Mouse (Mus musculus): ENCODE data around the gene Psmd9. TPM values are rescaled to one million over a fixed set of nuclear protein-coding genes. Genes with fewer than 3 reads are reported as not detected.

Psmd9 gene
- polyA plus RNA-seq, 1 experiment: 36.3 TPM

GRCm38 (mm10) chr5:123235731-123236130 lies 66.5 kb downstream of the Psmd9 start:
- Histone ChIP-seq H3K4me1 (ENCODE audit: control insufficient read depth, insufficient read depth, low read length) (peaks cover 5% of the 10 kb centered on the region), H3K27ac (ENCODE audit: control insufficient read depth, insufficient read depth, low read depth, low read length) (no peak overlapping the region), H3K36me3 (ENCODE audit: control insufficient read depth, insufficient read depth, low read length) (peaks cover 2% of the 10 kb centered on the region), H3K4me3 (ENCODE audit: control insufficient read depth, low read depth, low read length) (no peak overlapping the region), H3K27me3 (ENCODE audit: control insufficient read depth, insufficient read depth, low read length) (no peaks in the 10 kb centered on the region)
- TF ChIP-seq POLR2A (IDR thresholded peaks at IDR 0.05; ENCODE audit: control insufficient read depth, low read depth, low read length): no peak
- TF ChIP-seq CTCF (IDR thresholded peaks at IDR 0.05; ENCODE audit: control insufficient read depth, insufficient read depth, insufficient replicate concordance, low read depth, low read length): peak; percentile 62; the same call in 1 of the 2 replicates

GRCm38 (mm10) chr5:123236426-123236825 lies 67.2 kb downstream of the Psmd9 start:
- H3K4me3 ChIP-seq (ENCODE audit: control insufficient read depth, low read depth, low read length): no peak overlapping the region
- peaks cover 2% of the 10 kb centered on the region for H3K36me3 ChIP-seq (ENCODE audit: control insufficient read depth, insufficient read depth, low read length)
- TF ChIP-seq CTCF (IDR thresholded peaks at IDR 0.05; ENCODE audit: control insufficient read depth, insufficient read depth, insufficient replicate concordance, low read depth, low read length): no peak
- no peak for TF ChIP-seq POLR2A (IDR thresholded peaks at IDR 0.05; ENCODE audit: control insufficient read depth, low read depth, low read length)

GRCm38 (mm10) chr5:123239501-123239900 lies 70.3 kb downstream of the Psmd9 start:
- H3K27me3 ChIP-seq (ENCODE audit: control insufficient read depth, insufficient read depth, low read length): no peaks in the 10 kb centered on the region
- H3K27ac ChIP-seq (ENCODE audit: control insufficient read depth, insufficient read depth, low read depth, low read length): no peak overlapping the region
- H3K4me3 ChIP-seq (ENCODE audit: control insufficient read depth, low read depth, low read length): no peak overlapping the region
- peaks cover 2% of the 10 kb centered on the region for H3K36me3 ChIP-seq (ENCODE audit: control insufficient read depth, insufficient read depth, low read length)
- no peak for TF ChIP-seq POLR2A (IDR thresholded peaks at IDR 0.05; ENCODE audit: control insufficient read depth, low read depth, low read length)
- TF ChIP-seq CTCF (IDR thresholded peaks at IDR 0.05; ENCODE audit: control insufficient read depth, insufficient read depth, insufficient replicate concordance, low read depth, low read length): no peak
- H3K4me1 ChIP-seq (ENCODE audit: control insufficient read depth, insufficient read depth, low read length): peaks cover 5% of the 10 kb centered on the region

More at GRCm38 (mm10) chr5:123236426-123236825, 67.2 kb downstream of the Psmd9 start:
- H3K27me3 ChIP-seq (ENCODE audit: control insufficient read depth, insufficient read depth, low read length): no peaks in the 10 kb centered on the region
- no peak overlapping the region for H3K27ac ChIP-seq (ENCODE audit: control insufficient read depth, insufficient read depth, low read depth, low read length)
- peaks cover 5% of the 10 kb centered on the region for H3K4me1 ChIP-seq (ENCODE audit: control insufficient read depth, insufficient read depth, low read length)

- H3K27ac ChIP-seq (ENCODE audit: control insufficient read depth, insufficient read depth, low read depth, low read length): no peak overlapping the region
- H3K4me3 ChIP-seq (ENCODE audit: control insufficient read depth, low read depth, low read length): no peak overlapping the region
- H3K36me3 ChIP-seq (ENCODE audit: control insufficient read depth, insufficient read depth, low read length): no peaks in the 10 kb centered on the region; the same call in 1 of the 2 replicates
Measured at GRCm38 (mm10) chr5:123245518-123245917, 76.3 kb downstream of the Psmd9 start.

GRCm38 (mm10) chr5:123251390-123251789 lies 82.2 kb downstream of the Psmd9 start:
- H3K4me3 ChIP-seq (ENCODE audit: control insufficient read depth, low read depth, low read length): peak overlapping the region; percentile 53
- no peak overlapping the region for H3K27ac ChIP-seq (ENCODE audit: control insufficient read depth, insufficient read depth, low read depth, low read length)
- no peaks in the 10 kb centered on the region for H3K36me3 ChIP-seq (ENCODE audit: control insufficient read depth, insufficient read depth, low read length)
- peaks cover 7% of the 10 kb centered on the region; the same call in 1 of the 2 replicates for H3K4me1 ChIP-seq (ENCODE audit: control insufficient read depth, insufficient read depth, low read length)
- no peaks in the 10 kb centered on the region for H3K27me3 ChIP-seq (ENCODE audit: control insufficient read depth, insufficient read depth, low read length)
- no peak for TF ChIP-seq POLR2A (IDR thresholded peaks at IDR 0.05; ENCODE audit: control insufficient read depth, low read depth, low read length)
- no peak for TF ChIP-seq CTCF (IDR thresholded peaks at IDR 0.05; ENCODE audit: control insufficient read depth, insufficient read depth, insufficient replicate concordance, low read depth, low read length)

More at GRCm38 (mm10) chr5:123245518-123245917, 76.3 kb downstream of the Psmd9 start:
- TF ChIP-seq CTCF (IDR thresholded peaks at IDR 0.05; ENCODE audit: control insufficient read depth, insufficient read depth, insufficient replicate concordance, low read depth, low read length) (peak; percentile 54; the same call in 1 of the 2 replicates), POLR2A (IDR thresholded peaks at IDR 0.05; ENCODE audit: control insufficient read depth, low read depth, low read length) (no peak)
- Histone ChIP-seq H3K4me1 (ENCODE audit: control insufficient read depth, insufficient read depth, low read length) (no peaks in the 10 kb centered on the region), H3K27me3 (ENCODE audit: control insufficient read depth, insufficient read depth, low read length) (no peaks in the 10 kb centered on the region)

- H3K4me1 ChIP-seq (ENCODE audit: control insufficient read depth, insufficient read depth, low read length): peaks cover 7% of the 10 kb centered on the region; the same call in 1 of the 2 replicates
- H3K27me3 ChIP-seq (ENCODE audit: control insufficient read depth, insufficient read depth, low read length): no peaks in the 10 kb centered on the region
- peak within 1 kb of the TSS; percentile 84 for H3K27ac ChIP-seq (ENCODE audit: control insufficient read depth, insufficient read depth, low read depth, low read length)
- TF ChIP-seq POLR2A (IDR thresholded peaks at IDR 0.05; ENCODE audit: control insufficient read depth, low read depth, low read length): peak; percentile 48; the same call in 1 of the 2 replicates
- peak; percentile 78; the same call in 1 of the 2 replicates for TF ChIP-seq CTCF (IDR thresholded peaks at IDR 0.05; ENCODE audit: control insufficient read depth, insufficient read depth, insufficient replicate concordance, low read depth, low read length)
- H3K36me3 ChIP-seq (ENCODE audit: control insufficient read depth, insufficient read depth, low read length): no peaks in the 10 kb centered on the region
- H3K4me3 ChIP-seq (ENCODE audit: control insufficient read depth, low read depth, low read length): peak within 1 kb of the TSS; percentile 93
Measured at GRCm38 (mm10) chr5:123251834-123252233, 82.6 kb downstream of the Psmd9 start, which contains the start of gene Wdr66. Gene Wdr66, plus strand, starts transcription at chr5:123252102.

- Histone ChIP-seq H3K27me3 (ENCODE audit: control insufficient read depth, insufficient read depth, low read length) (no peaks in the 10 kb centered on the region), H3K4me1 (ENCODE audit: control insufficient read depth, insufficient read depth, low read length) (peaks cover under 1% of the 10 kb centered on the region; the same call in 1 of the 2 replicates), H3K36me3 (ENCODE audit: control insufficient read depth, insufficient read depth, low read length) (no peaks in the 10 kb centered on the region), H3K4me3 (ENCODE audit: control insufficient read depth, low read depth, low read length) (no peak overlapping the region), H3K27ac (ENCODE audit: control insufficient read depth, insufficient read depth, low read depth, low read length) (no peak overlapping the region)
- no peak for TF ChIP-seq POLR2A (IDR thresholded peaks at IDR 0.05; ENCODE audit: control insufficient read depth, low read depth, low read length)
- TF ChIP-seq CTCF (IDR thresholded peaks at IDR 0.05; ENCODE audit: control insufficient read depth, insufficient read depth, insufficient replicate concordance, low read depth, low read length): no peak
Measured at GRCm38 (mm10) chr5:123256841-123257755, 87.9 kb downstream of the Psmd9 start.

Data from testis, adult 2 months (tissue).